Mouse (Mus musculus) thymus, postnatal 25 days (tissue): ENCODE data around the gene Kantr.

ENCODE experiments used
- DNase-seq: peaks from one replicate; pipeline ENCODE4 v3.0.0; 2022

The Kantr gene

DNA sequence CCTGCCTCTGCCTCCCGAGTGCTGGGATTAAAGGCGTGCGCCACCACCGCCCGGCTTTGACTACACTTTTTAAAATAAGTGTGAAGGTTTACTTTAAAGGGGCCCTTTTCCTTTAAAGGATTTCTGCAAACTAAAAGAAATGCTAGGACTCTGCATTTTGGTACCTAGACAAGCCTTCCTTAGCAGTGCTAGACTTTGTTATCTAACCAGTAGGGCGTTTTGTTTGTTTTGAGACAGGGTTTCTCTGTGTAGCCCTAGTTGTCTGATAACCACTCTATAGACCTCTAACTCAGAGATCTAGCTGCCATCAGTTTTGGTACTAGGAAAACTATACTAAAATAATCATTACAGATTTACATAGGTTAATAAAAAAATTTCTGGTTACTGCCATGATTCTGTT is 47.9 kb downstream of the Kantr start:
- no peak for DNase-seq

GRCm38 (mm10) chrX:152271189-152271588 is 56.1 kb downstream of the Kantr start:
- no peak for DNase-seq
